ENCODE assay signal across 8 mouse cellular contexts in the genomic region with DNA sequence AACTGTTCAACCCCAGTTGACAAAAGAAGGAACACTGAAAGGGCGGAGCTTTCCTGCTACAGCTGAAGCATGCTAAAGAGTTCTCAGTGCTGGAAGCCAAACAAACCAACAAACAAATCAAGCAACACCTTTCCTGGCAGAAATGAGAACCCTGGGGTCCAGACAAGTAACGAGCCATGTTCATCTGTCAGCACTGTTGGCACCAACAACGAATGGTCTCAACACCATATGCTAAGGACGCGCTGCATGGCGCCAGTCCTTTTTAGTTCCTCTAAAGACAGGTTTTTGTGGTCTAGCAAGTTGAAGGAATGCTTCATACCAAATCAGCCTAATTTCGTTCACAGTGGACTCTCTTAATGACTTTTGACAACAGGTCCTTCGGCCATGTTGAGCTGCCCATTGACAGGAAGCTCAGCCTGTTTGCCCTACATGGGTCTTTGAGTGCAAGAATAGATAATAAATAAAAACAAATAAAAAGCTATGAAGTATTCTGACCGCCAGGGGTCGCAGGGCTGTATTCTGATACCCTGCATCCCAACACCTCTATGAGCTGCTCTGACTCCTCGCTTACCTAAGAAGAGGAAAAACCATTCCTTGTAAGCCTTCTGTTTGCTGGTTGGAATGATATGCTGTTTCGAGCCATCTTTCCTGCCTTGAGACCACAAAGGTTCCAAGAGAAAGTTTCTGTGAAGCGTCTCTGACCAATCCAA. TPM values are rescaled to one million over a fixed set of nuclear protein-coding genes. Genes with fewer than 3 reads are reported as not detected.
DNase-seq lines count a peak whose midpoint lies in the region.

No protein-coding gene starts in this region.

- intact Hi-C loops in gastrocnemius, postnatal 14 days (cut with DNase I; ENCODE audit: low total_unique reads): no loop called here

- DNase-seq in right cerebral cortex, postnatal 14 days: peak; percentile 17
- DNase-seq in right cerebral cortex, postnatal 36 days (ENCODE audit: low spot score in 2 of 2): no peak
- peak; percentile 30 for DNase-seq in T-cell, adult 2 months (ENCODE audit: low spot score)
- DNase-seq in cerebellum, adult 9-10 months: peak; percentile 68
- DNase-seq in gastrocnemius, postnatal 14 days: peak; percentile 15
- peak; percentile 8 to 13 for DNase-seq in layer of hippocampus, postnatal 36 days
- DNase-seq in naive thymus-derived CD4-positive, alpha-beta T cell, adult 2 months (ENCODE audit: low read depth): peak; percentile 61
- no peak for DNase-seq in yolk sac, embryonic 10.5 days (ENCODE audit: low spot score)

RNA-seq across cellular contexts. Expression of gene Pank1, which starts 53.2 kb away (rescaled TPM):
- 10 to 100 TPM in 1 of 2 experiments, 1 to 10 TPM in 1; 9.1 to 19.6 TPM for total RNA-seq in gastrocnemius, postnatal 14 days (2021)
- total RNA-seq in layer of hippocampus, postnatal 36 days (2021): 10 to 100 TPM; 19.6 to 20.6 TPM

Comparison
In these comparisons a context has a peak if more than half of its experiments do, and no peak if none do; other contexts are left out.
1. DNase-seq: peak in right cerebral cortex, postnatal 14 days (single experiment), T-cell, adult 2 months (single experiment), cerebellum, adult 9-10 months (single experiment), gastrocnemius, postnatal 14 days (single experiment), layer of hippocampus, postnatal 36 days (2 of 2) and naive thymus-derived CD4-positive, alpha-beta T cell, adult 2 months (single experiment); none in right cerebral cortex, postnatal 36 days (0 of 2) and yolk sac, embryonic 10.5 days (single experiment).